Mouse (Mus musculus) G1E (cell line): ENCODE results near the gene March1. TPM values are rescaled to one million over a fixed set of nuclear protein-coding genes. Genes with fewer than 3 reads are reported as not detected.
A peak's percentile ranks its signal among the peaks of the same experiment; 100 is the strongest.

Source experiments
- ATAC-seq: 2 replicates; pipeline ENCODE4 v1.8.0; 2016; ENCODE audit warnings: mild to moderate bottlenecking; ENCODE audit not compliant: insufficient number of reproducible peaks, poor library complexity, low FRiP score, severe bottlenecking; ENCODE audit errors: extremely low read depth
- DNase-seq: peaks from one replicate; pipeline ENCODE4 v3.0.0; 2012; ENCODE audit warnings: low spot score
- H3K27me3 ChIP-seq: 2 replicates; pipeline ENCODE4 v1.6.1; 2012; ENCODE audit warnings: mild to moderate bottlenecking, low read length, inconsistent platforms; ENCODE audit not compliant: insufficient read depth
- H3K36me3 ChIP-seq: replicated peaks from 2 replicates; pipeline ENCODE3; 2012; ENCODE audit warnings: mild to moderate bottlenecking, inconsistent platforms
- H3K4me1 ChIP-seq: 2 replicates; pipeline ENCODE4 v1.6.1; 2012; ENCODE audit warnings: low read depth, low read length, inconsistent platforms, mixed read lengths; ENCODE audit not compliant: insufficient read depth
- H3K4me3 ChIP-seq: 2 replicates; pipeline ENCODE4 v1.5.1; 2012; ENCODE audit warnings: low read depth, mild to moderate bottlenecking, inconsistent platforms, low read length, moderate library complexity, mixed read lengths
- H3K9me3 ChIP-seq: replicated peaks from 2 replicates; pipeline ENCODE4 v1.6.1; 2012; ENCODE audit warnings: inconsistent platforms
- CTCF ChIP-seq: IDR thresholded peaks from 2 replicates; pipeline ENCODE4 v1.5.1; 2012; ENCODE audit warnings: low read depth, low read length, inconsistent platforms, mixed read lengths
- GATA1 ChIP-seq: IDR thresholded peaks from 2 replicates; pipeline ENCODE4 v1.6.1; 2012; ENCODE audit warnings: borderline replicate concordance, low read length, inconsistent platforms, mixed read lengths
- GATA2 ChIP-seq: IDR thresholded peaks from 2 replicates; pipeline ENCODE4 v1.6.1; 2012; ENCODE audit warnings: low read depth, low read length, inconsistent platforms, borderline replicate concordance
- POLR2AphosphoS5 ChIP-seq: IDR thresholded peaks from 2 replicates; pipeline ENCODE4 v1.6.1; 2012; ENCODE audit warnings: low read depth, low read length, inconsistent platforms; ENCODE audit not compliant: insufficient replicate concordance
- TAL1 ChIP-seq: conservative IDR thresholded peaks from 2 replicates; pipeline ENCODE4 v1.6.1; 2012; ENCODE audit warnings: low read depth, low read length, inconsistent platforms, mixed read lengths
- polyA plus RNA-seq: library from polyadenylated mRNA; stranded (reverse); fragments of >175 nt; gene quantifications from 2 replicates; pipeline ENCODE4 v1.2.3, GENCODE M21; 2012
- total RNA-seq, 2 experiments: library from RNA; stranded (forward) in 1 of 2; stranded (reverse) in 1 of 2; fragments of 200-1000 nt in 1 of 2; fragments of >200 nt in 1 of 2; fragmentation: Nextera tagmentation in 1 of 2; gene quantifications; 2 replicates each; pipeline ENCODE4 v1.2.3; 2014 to 2017

Gene March1
- total and polyA plus RNA-seq, 3 experiments, result 0.16 TPM; not detected in 2

- TF ChIP-seq GATA1 (no peak), GATA2 (no peak), POLR2AphosphoS5 (no peak), CTCF (no peak), TAL1 (no peak)
- no peaks in the 10 kb centered on the region for H3K9me3 ChIP-seq
- peak; percentile 2 for DNase-seq
- peak; percentile 70 for ATAC-seq
- no peaks in the 10 kb centered on the region for H3K27me3 ChIP-seq
- no peaks in the 10 kb centered on the region for H3K36me3 ChIP-seq
- H3K4me3 ChIP-seq, result no peak overlapping the region
- H3K4me1 ChIP-seq, result peaks cover 5% of the 10 kb centered on the region
These were observed 705.5 kb downstream of the March1 start for GRCm38 (mm10) chr8:66323045-66323807.

GRCm38 (mm10) chr8:66326396-66326795, 708.7 kb downstream of the March1 start:
- Histone ChIP-seq H3K36me3 (no peaks in the 10 kb centered on the region), H3K27me3 (0 out of 2 replicates have a peak, but pooled peaks cover 3% of the 10 kb centered on the region), H3K9me3 (no peaks in the 10 kb centered on the region), H3K4me1 (peaks cover 5% of the 10 kb centered on the region), H3K4me3 (no peak overlapping the region)
- DNase-seq (no peak), ATAC-seq (no peak)
- TF ChIP-seq GATA2, result no peak
- no peak for TF ChIP-seq GATA1
- TF ChIP-seq CTCF, result no peak
- TF ChIP-seq TAL1, result no peak
- TF ChIP-seq POLR2AphosphoS5, result no peak

- no peak for TF ChIP-seq CTCF
- no peak for TF ChIP-seq TAL1
- no peak for TF ChIP-seq POLR2AphosphoS5
- no peak for TF ChIP-seq GATA1
- no peak for TF ChIP-seq GATA2
- DNase-seq (no peak), ATAC-seq (no peak)
- Histone ChIP-seq H3K36me3 (no peaks in the 10 kb centered on the region), H3K4me3 (no peak overlapping the region), H3K9me3 (no peaks in the 10 kb centered on the region), H3K4me1 (no peaks in the 10 kb centered on the region), H3K27me3 (0 out of 2 replicates have a peak, but pooled peaks cover 3% of the 10 kb centered on the region)
These were observed 714.5 kb downstream of the March1 start for GRCm38 (mm10) chr8:66332206-66332605.

- TF ChIP-seq GATA1, result no peak
- TF ChIP-seq POLR2AphosphoS5, result no peak
- no peak for TF ChIP-seq TAL1
- TF ChIP-seq CTCF, result no peak
- no peak for TF ChIP-seq GATA2
- Histone ChIP-seq H3K36me3 (no peaks in the 10 kb centered on the region), H3K9me3 (no peaks in the 10 kb centered on the region), H3K4me3 (no peak overlapping the region), H3K4me1 (no peaks in the 10 kb centered on the region), H3K27me3 (0 out of 2 replicates have a peak, but pooled peaks cover 3% of the 10 kb centered on the region)
- no peak for DNase-seq
- ATAC-seq, result no peak
These were observed 716.6 kb downstream of the March1 start for GRCm38 (mm10) chr8:66334265-66334664.

GRCm38 (mm10) chr8:66339551-66339950, 721.9 kb downstream of the March1 start:
- ATAC-seq, result no peak
- Histone ChIP-seq H3K4me3 (no peak overlapping the region), H3K27me3 (peaks cover 5% of the 10 kb centered on the region; the same call in 1 of the 2 replicates), H3K4me1 (no peaks in the 10 kb centered on the region), H3K36me3 (no peaks in the 10 kb centered on the region), H3K9me3 (no peaks in the 10 kb centered on the region)
- no peak for TF ChIP-seq GATA2
- no peak for TF ChIP-seq TAL1
- no peak for TF ChIP-seq POLR2AphosphoS5
- TF ChIP-seq CTCF, result no peak
- TF ChIP-seq GATA1, result no peak
- no peak for DNase-seq

GRCm38 (mm10) chr8:66342928-66343327, 725.2 kb downstream of the March1 start:
- Histone ChIP-seq H3K36me3 (no peaks in the 10 kb centered on the region), H3K9me3 (no peaks in the 10 kb centered on the region), H3K27me3 (peaks cover 10% of the 10 kb centered on the region; the same call in 1 of the 2 replicates), H3K4me3 (no peak overlapping the region), H3K4me1 (no peaks in the 10 kb centered on the region)
- ATAC-seq, result no peak
- no peak for TF ChIP-seq CTCF
- no peak for TF ChIP-seq GATA2
- no peak for TF ChIP-seq GATA1
- TF ChIP-seq TAL1, result no peak
- TF ChIP-seq POLR2AphosphoS5, result no peak
- DNase-seq, result no peak
